Comparison of ENCODE assay signal across 18 mouse cellular contexts in genomic region chr1:127788943-127789342, GRCm38 (mm10). TPM values are rescaled to one million over a fixed set of nuclear protein-coding genes. Genes with fewer than 3 reads are reported as not detected.
"Had no signal": no experiment of that assay in that cellular context is flagged by ENCODE, and none has a peak within 500 bp of the region (broad histone marks: within the 10 kb centered on the region; RNA-seq: fewer than 3 reads in every experiment).

No protein-coding gene starts in this region.

- H3K4me1 ChIP-seq: limb, embryonic 10.5 days; stomach, embryonic 15.5 days had no signal

- H3K27me3 ChIP-seq: liver, embryonic 15.5 days; midbrain, embryonic 15.5 days; stomach, embryonic 15.5 days had no signal

- H3K36me3 ChIP-seq: stomach, embryonic 15.5 days had no signal

- H3K4me3 ChIP-seq: left cerebral cortex, adult 2 months; limb, embryonic 10.5 days; liver, embryonic 15.5 days; midbrain, embryonic 15.5 days; stomach, embryonic 15.5 days had no signal

- H3K9me3 ChIP-seq: limb, embryonic 10.5 days; liver, embryonic 15.5 days; midbrain, embryonic 15.5 days; stomach, embryonic 15.5 days had no signal

- H3K4me2 ChIP-seq: liver, embryonic 11.5 days; liver, embryonic 15.5 days; midbrain, embryonic 15.5 days; stomach, embryonic 15.5 days had no signal

- ATAC-seq: lung, postnatal 0 days; midbrain, embryonic 15.5 days had no signal

- H3K9ac ChIP-seq: liver, embryonic 15.5 days; midbrain, embryonic 15.5 days; stomach, embryonic 15.5 days had no signal

- H3K27ac ChIP-seq: left cerebral cortex, adult 2 months; limb, embryonic 10.5 days; liver, embryonic 15.5 days; midbrain, embryonic 15.5 days; stomach, embryonic 15.5 days had no signal

- DNase-seq: kidney, postnatal 4 days; lung, adult 2 months; lung, postnatal 36 days; right cerebral cortex, postnatal 14 days; thymus, adult 2 months; thymus, postnatal 25 days had no signal

RNA-seq across cellular contexts. Expression of gene Acmsd, which starts 59.7 kb away (rescaled TPM):
- total RNA-seq: layer of hippocampus, adult 8-10 months; layer of hippocampus, postnatal 25 days; left cerebral cortex, adult 2 months; left cerebral cortex, postnatal 14 days had no signal
- polyA plus RNA-seq: testis, adult 2 months; urinary bladder, adult 2 months had no signal
